Mouse (Mus musculus) embryonic fibroblast, embryonic 13.5 days (primary cell): ENCODE results near the gene Arhgap10. TPM values are rescaled to one million over a fixed set of nuclear protein-coding genes. Genes with fewer than 3 reads are reported as not detected.

Source experiments
- H3K27ac ChIP-seq: 2 replicates; pipeline ENCODE4 v1.5.1; 2012; ENCODE audit warnings: low read length, control low read depth, inconsistent platforms; ENCODE audit not compliant: insufficient read depth
- H3K4me1 ChIP-seq: 2 replicates; pipeline ENCODE4 v1.6.1; 2011; ENCODE audit warnings: low read length; ENCODE audit not compliant: control insufficient read depth, insufficient read depth
- H3K4me3 ChIP-seq: 2 replicates; pipeline ENCODE4 v1.5.1; 2011; ENCODE audit warnings: mild to moderate bottlenecking, control low read depth, low read length; ENCODE audit not compliant: insufficient read depth
- CTCF ChIP-seq: IDR thresholded peaks from 2 replicates; pipeline ENCODE4 v1.5.1; 2011; ENCODE audit warnings: mild to moderate bottlenecking, control low read depth, low read length, moderate library complexity, borderline replicate concordance; ENCODE audit not compliant: insufficient read depth
- POLR2A ChIP-seq: IDR thresholded peaks from 2 replicates; pipeline ENCODE4 v1.6.1; 2011; ENCODE audit warnings: low read depth, mild to moderate bottlenecking, control low read depth, low read length, moderate library complexity
- polyA plus RNA-seq: library from polyadenylated mRNA; stranded (reverse); fragments of >200 nt; gene quantifications from 2 replicates; pipeline ENCODE4 v1.2.4, GENCODE M21; 2011; ENCODE audit warnings: low read depth; ENCODE audit not compliant: missing spikeins, insufficient read length

The Arhgap10 gene
- polyA plus RNA-seq, 1 experiment: 32.1 TPM

GRCm38 (mm10) chr8:77536821-77537220 is 19.1 kb upstream of the Arhgap10 start:
- Histone ChIP-seq H3K27ac (no peak overlapping the region), H3K4me3 (no peak overlapping the region), H3K4me1 (no peaks in the 10 kb centered on the region)
- no peak for TF ChIP-seq CTCF
- TF ChIP-seq POLR2A: no peak

- Histone ChIP-seq H3K4me3 (no peak overlapping the region), H3K27ac (no peak overlapping the region), H3K4me1 (no peaks in the 10 kb centered on the region)
- TF ChIP-seq CTCF (peak; percentile 31; the same call in 1 of the 2 replicates), POLR2A (no peak)
Observed at GRCm38 (mm10) chr8:77535026-77535595, 17.4 kb upstream of the Arhgap10 start.

GRCm38 (mm10) chr8:77534358-77534992 is 16.7 kb upstream of the Arhgap10 start:
- Histone ChIP-seq H3K4me3 (no peak overlapping the region), H3K27ac (no peak overlapping the region), H3K4me1 (no peaks in the 10 kb centered on the region)
- no peak for TF ChIP-seq POLR2A
- no peak for TF ChIP-seq CTCF

GRCm38 (mm10) chr8:77526130-77526529 is 8.4 kb upstream of the Arhgap10 start:
- Histone ChIP-seq H3K4me1 (no peaks in the 10 kb centered on the region), H3K27ac (no peak overlapping the region), H3K4me3 (no peak overlapping the region)
- no peak for TF ChIP-seq POLR2A

DNA sequence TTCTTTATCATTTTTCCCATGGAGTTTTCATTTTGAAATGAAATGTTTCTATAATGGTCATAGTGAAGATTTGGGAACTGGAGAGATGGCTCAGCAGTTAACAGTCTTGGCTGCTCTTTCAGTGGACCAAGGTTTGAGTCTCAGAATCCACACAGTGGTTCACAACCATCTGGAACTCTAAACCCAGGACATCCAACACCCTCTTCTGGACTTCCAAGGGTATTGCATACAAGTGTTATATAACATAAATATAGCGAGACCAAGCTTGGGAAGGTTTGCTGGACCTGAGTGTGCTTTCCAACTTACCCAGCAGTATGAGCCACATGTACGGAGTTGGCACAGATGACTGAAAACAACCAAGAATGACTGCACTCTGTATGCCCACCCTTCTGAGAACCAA is 7.2 kb upstream of the Arhgap10 start:
- H3K27ac ChIP-seq: no peak overlapping the region
- TF ChIP-seq CTCF (no peak), POLR2A (no peak)
- no peak overlapping the region for H3K4me3 ChIP-seq
- H3K4me1 ChIP-seq: no peaks in the 10 kb centered on the region

- H3K27ac ChIP-seq: no peak overlapping the region
- TF ChIP-seq CTCF (no peak), POLR2A (no peak)
- no peak overlapping the region for H3K4me3 ChIP-seq
- H3K4me1 ChIP-seq: 0 out of 2 replicates have a peak, but pooled peaks cover under 1% of the 10 kb centered on the region
Observed at GRCm38 (mm10) chr8:77524018-77524615, 6.4 kb upstream of the Arhgap10 start.

DNA sequence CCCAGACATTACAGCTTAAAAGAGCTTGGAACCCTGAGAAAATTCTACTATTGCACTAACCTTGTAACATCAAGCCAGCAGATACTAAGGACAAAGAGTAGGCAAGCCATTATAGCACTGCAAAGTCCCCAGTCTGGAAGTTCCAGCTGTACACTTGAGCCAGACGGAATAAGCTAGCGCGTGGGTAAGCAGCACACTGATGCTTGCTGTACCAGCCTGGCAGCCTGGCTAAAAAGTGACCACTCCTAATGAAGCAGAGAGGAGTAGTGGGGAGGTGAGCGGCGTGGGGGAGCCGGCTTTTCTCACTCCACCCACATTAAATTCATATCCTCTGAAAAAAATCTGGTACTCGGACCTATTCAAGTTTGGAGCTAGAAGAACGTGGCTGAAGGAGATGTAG is 5.2 kb upstream of the Arhgap10 start:
- H3K27ac ChIP-seq: no peak overlapping the region

GRCm38 (mm10) chr8:77521028-77521785 is 3.5 kb upstream of the Arhgap10 start:
- no peak overlapping the region for H3K4me3 ChIP-seq
- H3K4me1 ChIP-seq: 0 out of 2 replicates have a peak, but pooled peaks cover 2% of the 10 kb centered on the region
- no peak overlapping the region for H3K27ac ChIP-seq
- no peak for TF ChIP-seq CTCF
- no peak for TF ChIP-seq POLR2A

More for the DNA sequence above, 5.2 kb upstream of the Arhgap10 start:
- TF ChIP-seq CTCF: no peak
- Histone ChIP-seq H3K4me1 (0 out of 2 replicates have a peak, but pooled peaks cover 2% of the 10 kb centered on the region), H3K4me3 (no peak overlapping the region)

- no peak overlapping the region for H3K27ac ChIP-seq
- TF ChIP-seq POLR2A (no peak), CTCF (no peak)
- no peak overlapping the region for H3K4me3 ChIP-seq
- H3K4me1 ChIP-seq: 0 out of 2 replicates have a peak, but pooled peaks cover 2% of the 10 kb centered on the region
Observed at GRCm38 (mm10) chr8:77520601-77521000, 2.8 kb upstream of the Arhgap10 start.
